Mouse (Mus musculus) myocyte (in vitro differentiated cells): ENCODE measurements at regions not wholly inside any gene's neighbourhood (a gene's known extent, or its start where the extent isn't known, plus 50 kb on each side); places are given as distances from the start of the nearest gene placed in this dataset.

ENCODE experiments used
- H3K27me3 ChIP-seq: one replicate; pipeline ENCODE4 v1.6.1; 2011; ENCODE audit not compliant: control insufficient read depth, insufficient read depth, insufficient read length
- H3K36me3 ChIP-seq: one replicate; pipeline ENCODE4 v1.6.1; 2011; ENCODE audit not compliant: control insufficient read depth, insufficient read depth
- H3K4me2 ChIP-seq: one replicate; pipeline ENCODE4 v1.6.1; 2011; ENCODE audit warnings: low read depth, control low read depth
- H3K4me3 ChIP-seq: one replicate; pipeline ENCODE4 v1.5.1; 2011; ENCODE audit warnings: mild to moderate bottlenecking, control low read depth, moderate library complexity
- H3K79me2 ChIP-seq: one replicate; pipeline ENCODE4 v1.6.1; 2011; ENCODE audit not compliant: control insufficient read depth, insufficient read depth
- H3ac ChIP-seq: one replicate; pipeline ENCODE4 v1.6.1; 2011; ENCODE audit not compliant: control insufficient read depth, insufficient read length
- CEBPB ChIP-seq: IDR thresholded peaks from 2 replicates; pipeline ENCODE4 v1.6.1; 2011; ENCODE audit warnings: mild to moderate bottlenecking, moderate library complexity; ENCODE audit not compliant: poor library complexity, insufficient read depth, severe bottlenecking
- E2F4 ChIP-seq: IDR thresholded peaks from one replicate; pipeline ENCODE4 v1.6.1; 2011; ENCODE audit warnings: mild to moderate bottlenecking, control low read depth, moderate library complexity; ENCODE audit not compliant: insufficient read depth
- MAX ChIP-seq: IDR thresholded peaks from one replicate; pipeline ENCODE4 v1.6.1; 2011; ENCODE audit warnings: low read depth, mild to moderate bottlenecking, control low read depth
- MYOD1 ChIP-seq, 3 experiments: IDR thresholded peaks; one replicate each; pipeline ENCODE4 v1.6.1; 2011; ENCODE audit warnings: control low read depth in 2 of 3, low read depth in 2 of 3, mild to moderate bottlenecking in 2 of 3, moderate library complexity in 1 of 3; ENCODE audit not compliant: insufficient read length in 2 of 3, control insufficient read depth in 1 of 3
- MYOG ChIP-seq, 3 experiments: IDR thresholded peaks; one replicate each; pipeline ENCODE4 v1.6.1; 2011; ENCODE audit warnings: control low read depth in 2 of 3, low read depth in 2 of 3, mild to moderate bottlenecking in 2 of 3; ENCODE audit not compliant: insufficient read length in 2 of 3, control insufficient read depth in 1 of 3, insufficient read depth in 1 of 3
- POLR2A ChIP-seq: IDR thresholded peaks from one replicate; pipeline ENCODE4 v1.6.1; 2011; ENCODE audit warnings: low read depth, mild to moderate bottlenecking, control low read depth, moderate library complexity; ENCODE audit not compliant: insufficient read length
- POLR2AphosphoS2 ChIP-seq: IDR thresholded peaks from one replicate; pipeline ENCODE4 v1.6.1; 2011; ENCODE audit warnings: low read depth, control low read depth; ENCODE audit not compliant: insufficient read length
- REST ChIP-seq: IDR thresholded peaks from one replicate; pipeline ENCODE4 v1.6.1; 2011; ENCODE audit warnings: mild to moderate bottlenecking, control low read depth, moderate library complexity; ENCODE audit not compliant: insufficient read depth, insufficient read length
- SRF ChIP-seq: IDR thresholded peaks from one replicate; pipeline ENCODE4 v1.6.1; 2011; ENCODE audit warnings: low read depth; ENCODE audit not compliant: control insufficient read depth, insufficient read length
- TCF12 ChIP-seq: IDR thresholded peaks from one replicate; pipeline ENCODE4 v1.6.1; 2011; ENCODE audit warnings: mild to moderate bottlenecking, control low read depth; ENCODE audit not compliant: poor library complexity, insufficient read depth, severe bottlenecking
- TCF3 ChIP-seq: IDR thresholded peaks from one replicate; pipeline ENCODE4 v1.6.1; 2011; ENCODE audit warnings: low read depth, control low read depth; ENCODE audit not compliant: insufficient read length
- USF1 ChIP-seq: IDR thresholded peaks from one replicate; pipeline ENCODE4 v1.6.1; 2011; ENCODE audit warnings: low read depth, mild to moderate bottlenecking, control low read depth, moderate library complexity

- H3ac ChIP-seq, result no peak overlapping the region
- TF ChIP-seq SRF (no peak), CEBPB (no peak), USF1 (no peak), POLR2AphosphoS2 (no peak)
- H3K79me2 ChIP-seq, result no peaks in the 10 kb centered on the region
- H3K4me3 ChIP-seq, result no peak overlapping the region
- H3K27me3 ChIP-seq, result no peaks in the 10 kb centered on the region
- no peak overlapping the region for H3K4me2 ChIP-seq
- no peaks in the 10 kb centered on the region for H3K36me3 ChIP-seq
Observed at GRCm38 (mm10) chr10:117566648-117567378, 62.5 kb upstream of the Cpm start.

GRCm38 (mm10) chr10:117566204-117566603, 63.1 kb upstream of the Cpm start:
- TF ChIP-seq E2F4 (no peak), SRF (no peak), POLR2AphosphoS2 (no peak), TCF12 (no peak), MYOD1 (IDR thresholded peaks at IDR 0.05; ENCODE audit: control insufficient read depth in 1 of 3, insufficient read length in 2 of 3, low read depth in 2 of 3) (no peak), USF1 (no peak), REST (no peak), CEBPB (no peak), MYOG (IDR thresholded peaks at IDR 0.05; ENCODE audit: control insufficient read depth in 1 of 3, insufficient read depth in 1 of 3, insufficient read length in 2 of 3, low read depth in 2 of 3) (no peak), MAX (no peak), POLR2A (no peak), TCF3 (no peak)
- Histone ChIP-seq H3K4me3 (no peak overlapping the region), H3K27me3 (no peaks in the 10 kb centered on the region), H3ac (no peak overlapping the region), H3K4me2 (no peak overlapping the region), H3K79me2 (no peaks in the 10 kb centered on the region), H3K36me3 (no peaks in the 10 kb centered on the region)

DNA sequence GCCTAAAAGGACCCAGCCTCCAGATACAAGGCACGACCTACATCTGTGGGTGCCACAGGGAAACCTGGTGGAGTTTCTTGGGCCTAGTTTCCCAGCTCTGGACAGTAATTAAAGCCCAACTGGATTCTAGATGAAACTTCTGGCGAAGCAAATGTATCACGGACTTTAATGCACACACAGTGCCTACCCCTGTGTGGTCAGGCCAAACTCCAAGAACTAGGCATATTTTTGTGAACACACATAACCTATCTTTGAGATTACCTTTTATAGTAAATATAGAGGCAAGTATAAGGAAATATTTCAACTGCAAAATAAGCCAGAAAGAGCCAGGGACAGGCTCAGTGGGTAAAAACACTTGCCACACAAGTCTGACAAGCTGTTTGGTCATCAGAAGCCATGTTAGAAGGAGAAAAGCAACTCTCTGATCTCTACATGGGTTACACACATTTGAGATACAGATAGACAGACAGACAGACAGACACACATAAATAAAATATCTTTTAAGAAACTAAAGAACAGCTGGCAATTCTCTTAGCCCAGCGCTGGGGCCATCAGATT, 63.7 kb upstream of the Cpm start:
- Histone ChIP-seq H3K4me3 (no peak overlapping the region), H3K36me3 (no peaks in the 10 kb centered on the region), H3K27me3 (no peaks in the 10 kb centered on the region), H3ac (no peak overlapping the region), H3K79me2 (no peaks in the 10 kb centered on the region), H3K4me2 (no peak overlapping the region)
- TF ChIP-seq E2F4, result no peak
- TF ChIP-seq SRF, result no peak
- TF ChIP-seq CEBPB, result no peak
- TF ChIP-seq MYOD1 (IDR thresholded peaks at IDR 0.05; ENCODE audit: control insufficient read depth in 1 of 3, insufficient read length in 2 of 3, low read depth in 2 of 3), result no peak
- TF ChIP-seq TCF12, result no peak
- no peak for TF ChIP-seq REST
- no peak for TF ChIP-seq MYOG (IDR thresholded peaks at IDR 0.05; ENCODE audit: control insufficient read depth in 1 of 3, insufficient read depth in 1 of 3, insufficient read length in 2 of 3, low read depth in 2 of 3)
- TF ChIP-seq POLR2A, result no peak
- no peak for TF ChIP-seq USF1
- no peak for TF ChIP-seq TCF3
- TF ChIP-seq MAX, result no peak
- TF ChIP-seq POLR2AphosphoS2, result no peak

- H3K79me2 ChIP-seq, result no peaks in the 10 kb centered on the region
- H3ac ChIP-seq, result no peak overlapping the region
- H3K36me3 ChIP-seq, result no peaks in the 10 kb centered on the region
- no peak overlapping the region for H3K4me3 ChIP-seq
- TF ChIP-seq E2F4, result no peak
- H3K27me3 ChIP-seq, result no peaks in the 10 kb centered on the region
- no peak overlapping the region for H3K4me2 ChIP-seq
Observed at GRCm38 (mm10) chr10:117565110-117565509, 64.2 kb upstream of the Cpm start.

DNA sequence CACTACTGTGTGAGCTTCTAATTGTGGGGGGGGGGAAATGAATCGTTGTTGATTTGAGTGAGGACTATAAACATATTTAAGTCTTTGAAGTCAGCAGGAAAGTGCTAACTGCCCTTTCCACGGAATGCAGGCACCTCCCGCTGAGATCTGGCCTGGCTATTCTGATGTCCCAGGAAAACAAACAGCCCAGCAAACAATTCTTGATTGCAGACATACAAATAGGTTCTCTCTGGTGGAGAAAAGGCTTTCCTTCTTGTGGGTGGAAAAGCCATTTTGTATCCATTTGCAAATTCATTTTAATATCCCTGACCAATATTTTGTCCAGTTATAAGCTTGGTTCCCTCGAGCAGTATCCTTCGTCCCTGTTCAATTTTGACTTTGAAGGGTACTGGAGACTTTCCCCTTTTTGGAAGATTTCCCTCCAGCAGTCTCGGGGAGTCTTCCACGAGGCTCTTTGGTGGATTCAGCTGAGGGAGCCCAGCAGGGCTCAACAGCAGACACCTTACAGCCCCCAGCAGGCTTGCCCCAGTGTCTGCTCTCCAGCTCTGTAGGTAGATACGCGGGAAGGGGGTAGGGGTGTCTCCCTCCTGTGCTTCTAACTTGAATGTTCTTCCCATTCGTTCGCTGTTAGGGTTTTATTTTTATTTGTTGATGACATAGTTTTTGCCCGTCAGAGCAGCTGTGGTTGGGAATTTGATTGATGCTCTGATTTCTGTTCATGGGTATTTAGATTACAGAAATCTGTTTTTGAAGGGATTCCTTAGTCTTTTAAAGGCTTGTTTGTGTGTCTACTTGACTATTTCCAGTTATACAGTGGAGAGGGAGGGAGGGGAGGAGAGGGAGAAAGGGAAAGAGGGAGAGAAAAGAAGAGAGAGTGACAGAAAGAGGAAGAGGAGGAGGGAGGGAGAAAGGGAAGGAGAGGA, 64.9 kb upstream of the Cpm start:
- no peak overlapping the region for H3K4me2 ChIP-seq
- no peaks in the 10 kb centered on the region for H3K79me2 ChIP-seq
- TF ChIP-seq TCF3, result no peak
- TF ChIP-seq REST, result no peak
- TF ChIP-seq CEBPB, result no peak
- TF ChIP-seq POLR2A, result no peak
- TF ChIP-seq MYOD1 (IDR thresholded peaks at IDR 0.05; ENCODE audit: control insufficient read depth in 1 of 3, insufficient read length in 2 of 3, low read depth in 2 of 3), result no peak
- no peak for TF ChIP-seq MYOG (IDR thresholded peaks at IDR 0.05; ENCODE audit: control insufficient read depth in 1 of 3, insufficient read depth in 1 of 3, insufficient read length in 2 of 3, low read depth in 2 of 3)
- H3K27me3 ChIP-seq, result no peaks in the 10 kb centered on the region
- H3ac ChIP-seq, result no peak overlapping the region
- H3K4me3 ChIP-seq, result no peak overlapping the region
- H3K36me3 ChIP-seq, result no peaks in the 10 kb centered on the region
